Mouse (Mus musculus): ENCODE results near the gene Lrrc4.

Gene Lrrc4

GRCm38 (mm10) chr6:28681521-28682457, 149.8 kb downstream of the Lrrc4 start:
- no peak for DNase-seq (ENCODE audit: extremely low read depth, insufficient read length, low spot score)

DNA sequence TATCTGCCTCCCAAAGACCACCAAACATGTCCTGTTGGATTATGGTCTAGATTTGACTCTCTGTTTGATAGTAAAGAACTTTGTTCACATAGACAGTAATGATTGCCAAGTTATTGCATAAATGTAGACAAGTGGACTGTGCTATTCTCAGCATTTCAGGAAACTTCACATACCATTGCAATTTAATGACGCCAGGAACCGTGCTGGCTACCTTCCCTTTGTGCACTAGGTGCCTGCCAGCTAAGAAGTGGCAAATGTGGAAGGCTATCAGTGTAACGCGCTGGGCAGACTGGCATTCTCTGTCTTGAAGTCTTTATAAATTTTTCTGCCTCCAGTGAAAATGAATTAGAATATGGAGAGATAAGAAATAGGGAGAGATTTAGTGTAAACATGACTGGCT, 151.0 kb downstream of the Lrrc4 start:
- DNase-seq (ENCODE audit: extremely low read depth, insufficient read length, low spot score): no peak

DNA sequence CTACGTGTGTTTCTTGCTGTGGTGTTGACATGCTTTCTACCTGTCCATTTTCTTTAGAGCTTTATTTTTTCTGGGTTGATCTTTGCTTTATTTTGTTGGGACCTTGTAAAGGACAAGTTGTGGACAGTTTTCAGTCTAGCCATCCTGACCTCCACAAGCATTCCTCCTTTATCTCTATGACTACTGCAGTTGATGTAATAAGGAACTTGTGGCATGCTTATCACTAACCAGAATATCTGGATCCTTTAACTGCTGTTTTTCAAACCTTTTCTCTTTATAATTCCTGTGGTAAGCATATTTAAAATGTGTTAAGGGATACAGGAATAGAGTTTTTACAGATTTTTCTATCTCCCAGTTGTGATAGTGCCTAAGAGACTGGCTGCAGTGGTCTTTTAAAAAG, 152.7 kb downstream of the Lrrc4 start:
- no peak for DNase-seq (ENCODE audit: extremely low read depth, insufficient read length, low spot score)

- DNase-seq (ENCODE audit: extremely low read depth, insufficient read length, low spot score): no peak
Measured at GRCm38 (mm10) chr6:28674686-28675085, 156.9 kb downstream of the Lrrc4 start.

DNA sequence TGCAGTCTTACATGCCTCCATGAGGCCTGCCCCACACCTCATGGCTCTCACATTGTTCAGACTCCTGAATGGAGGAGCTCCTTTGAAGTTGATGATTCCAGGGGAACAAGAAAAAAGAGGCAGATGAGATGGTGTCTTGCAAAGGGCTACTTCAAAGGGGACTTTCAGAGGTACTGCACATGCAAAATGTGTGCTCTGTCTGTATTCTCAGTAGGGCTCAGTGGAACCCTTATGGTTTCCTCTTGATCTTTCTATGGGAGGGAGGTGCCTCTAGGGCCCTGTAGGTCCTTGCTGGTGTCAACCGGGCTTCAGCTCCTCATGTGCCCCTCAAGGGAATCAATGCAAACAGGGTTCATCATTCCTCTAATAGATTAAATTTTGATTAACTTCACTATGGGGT, 159.2 kb downstream of the Lrrc4 start:
- DNase-seq (ENCODE audit: extremely low read depth, insufficient read length, low spot score): no peak

- no peak for DNase-seq (ENCODE audit: extremely low read depth, insufficient read length, low spot score)
Measured at GRCm38 (mm10) chr6:28669251-28669650, 162.3 kb downstream of the Lrrc4 start.

DNA sequence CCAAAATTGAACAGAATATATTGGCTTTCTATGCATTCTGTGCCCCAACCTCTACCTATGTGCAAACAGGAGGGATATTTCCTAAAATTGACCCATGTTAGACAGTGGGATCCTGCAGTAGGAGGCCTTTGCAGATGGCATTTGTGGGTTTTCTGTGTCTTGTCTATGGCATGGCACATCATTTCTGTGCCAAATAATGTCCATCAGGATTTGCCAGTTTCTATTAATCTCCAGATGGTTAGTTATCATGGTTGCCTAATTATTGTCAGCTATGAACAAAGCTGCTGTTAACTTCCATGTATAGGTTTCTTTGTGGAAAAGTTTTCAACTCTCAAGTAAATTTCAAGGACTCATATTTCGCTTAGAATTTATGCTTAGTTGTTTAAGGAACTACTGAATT, 164.0 kb downstream of the Lrrc4 start:
- DNase-seq (ENCODE audit: extremely low read depth, insufficient read length, low spot score): no peak

- no peak for DNase-seq (ENCODE audit: extremely low read depth, insufficient read length, low spot score)
Measured at GRCm38 (mm10) chr6:28664716-28665115, 166.8 kb downstream of the Lrrc4 start.

- DNase-seq (ENCODE audit: extremely low read depth, insufficient read length, low spot score): no peak
Measured at GRCm38 (mm10) chr6:28663670-28664069, 167.9 kb downstream of the Lrrc4 start.

- DNase-seq (ENCODE audit: extremely low read depth, insufficient read length, low spot score): no peak
Measured at GRCm38 (mm10) chr6:28663004-28663403, 168.5 kb downstream of the Lrrc4 start.

GRCm38 (mm10) chr6:28656511-28656910, 175.0 kb downstream of the Lrrc4 start:
- DNase-seq (ENCODE audit: extremely low read depth, insufficient read length, low spot score): no peak

DNA sequence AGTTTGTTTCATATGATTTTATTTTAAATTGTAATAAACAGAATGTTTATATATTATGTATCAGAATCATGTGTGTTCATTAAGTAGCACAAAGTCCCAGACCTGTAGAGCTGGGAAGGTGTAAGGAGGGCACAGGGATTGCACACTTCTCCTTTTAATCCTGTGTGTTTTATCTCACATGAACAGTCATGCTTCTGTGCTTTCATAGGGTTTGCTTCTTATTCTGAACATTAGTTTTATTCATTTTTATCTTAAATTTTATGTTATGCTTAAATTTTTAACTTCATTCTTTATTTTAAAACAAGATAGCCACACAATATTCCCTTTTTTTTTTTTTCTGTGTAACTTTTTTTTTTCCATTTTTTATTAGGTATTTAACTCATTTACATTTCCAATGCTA, 186.3 kb downstream of the Lrrc4 start:
- DNase-seq (ENCODE audit: extremely low read depth, insufficient read length, low spot score): no peak

GRCm38 (mm10) chr6:28642909-28643308, 188.6 kb downstream of the Lrrc4 start:
- no peak for DNase-seq (ENCODE audit: extremely low read depth, insufficient read length, low spot score)

- no peak for DNase-seq (ENCODE audit: extremely low read depth, insufficient read length, low spot score)
Measured at GRCm38 (mm10) chr6:28640088-28640487, 191.5 kb downstream of the Lrrc4 start.

DNA sequence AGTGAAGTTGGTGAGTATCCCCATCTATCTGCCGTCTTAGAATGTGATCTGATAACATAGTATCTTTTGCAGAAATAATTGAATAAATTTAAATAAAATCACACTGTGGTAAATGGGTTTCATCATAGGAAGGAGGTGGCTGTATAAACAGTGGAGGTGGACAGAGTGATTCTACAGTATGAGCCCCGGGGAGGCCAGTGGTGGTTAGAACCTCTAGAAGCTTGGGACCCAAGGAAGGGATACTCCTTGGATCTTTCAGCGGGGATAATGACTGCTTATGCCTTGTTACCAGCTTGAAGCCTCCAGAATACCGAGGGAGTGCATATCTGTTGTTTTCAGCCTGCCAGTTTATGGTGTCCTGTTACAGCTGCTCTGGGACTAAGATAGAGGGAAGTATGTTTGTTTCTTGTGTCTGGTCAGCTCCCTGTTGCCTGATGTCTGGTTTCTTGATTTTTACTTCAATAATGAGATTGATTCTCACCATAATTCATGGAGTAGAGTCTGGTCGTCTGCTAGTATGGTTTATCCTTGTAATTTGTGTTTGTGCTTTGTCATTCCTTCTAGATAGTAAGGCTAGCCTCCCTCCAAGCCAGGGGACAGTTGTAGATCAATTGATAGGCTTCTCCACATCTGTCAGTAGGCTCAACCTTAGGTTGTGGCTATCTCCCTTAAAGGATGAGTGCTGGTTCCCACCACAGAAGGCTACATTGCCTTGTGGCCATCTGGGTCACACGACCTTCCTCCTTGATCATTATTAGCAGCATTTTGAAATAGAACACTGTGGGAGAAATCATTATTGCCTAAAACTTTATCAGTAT, 195.8 kb downstream of the Lrrc4 start:
- no peak for DNase-seq (ENCODE audit: extremely low read depth, insufficient read length, low spot score)

GRCm38 (mm10) chr6:28635092-28635491, 196.5 kb downstream of the Lrrc4 start:
- no peak for DNase-seq (ENCODE audit: extremely low read depth, insufficient read length, low spot score)

DNA sequence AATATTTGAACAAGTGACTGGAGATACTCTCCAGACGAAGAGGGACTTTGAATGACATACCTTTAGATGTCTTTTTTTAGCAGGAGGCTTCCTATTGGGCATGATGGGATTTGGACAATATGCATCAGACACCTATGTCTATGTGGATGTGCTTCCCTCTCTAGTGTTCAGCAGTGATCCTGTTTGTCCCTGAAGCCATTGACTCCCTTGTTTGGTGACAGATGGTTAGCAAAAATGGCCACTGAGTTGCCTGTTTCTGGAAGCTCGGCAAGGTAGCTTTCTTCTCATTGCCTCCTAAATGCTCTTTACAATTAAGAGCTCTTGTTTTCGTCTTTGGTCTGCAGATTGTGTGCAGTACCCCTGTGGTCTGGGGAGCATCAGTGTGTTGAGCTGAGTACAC, 197.9 kb downstream of the Lrrc4 start:
- DNase-seq (ENCODE audit: extremely low read depth, insufficient read length, low spot score): no peak

DNA sequence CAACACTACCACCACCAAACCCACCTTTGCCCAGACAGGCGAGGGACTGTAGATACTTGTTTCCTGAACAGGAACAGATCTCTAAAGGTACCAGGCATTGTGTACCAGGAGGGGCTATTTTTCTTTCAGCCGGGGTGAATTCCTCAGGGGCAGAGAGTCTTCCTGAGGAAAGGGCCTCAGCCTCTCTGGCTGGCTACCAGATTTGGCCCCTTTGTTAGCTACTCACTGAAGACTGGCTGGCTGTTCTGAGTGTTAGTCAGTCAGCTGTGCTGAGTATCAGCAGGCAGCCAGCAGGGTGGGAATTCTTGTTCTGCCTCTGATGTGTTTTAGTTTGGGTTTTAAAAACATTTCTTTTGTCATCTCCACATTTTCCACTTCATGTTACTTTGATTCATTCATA, 198.4 kb downstream of the Lrrc4 start:
- no peak for DNase-seq (ENCODE audit: extremely low read depth, insufficient read length, low spot score)

GRCm38 (mm10) chr6:28630926-28631325, 200.6 kb downstream of the Lrrc4 start:
- DNase-seq (ENCODE audit: extremely low read depth, insufficient read length, low spot score): no peak

DNA sequence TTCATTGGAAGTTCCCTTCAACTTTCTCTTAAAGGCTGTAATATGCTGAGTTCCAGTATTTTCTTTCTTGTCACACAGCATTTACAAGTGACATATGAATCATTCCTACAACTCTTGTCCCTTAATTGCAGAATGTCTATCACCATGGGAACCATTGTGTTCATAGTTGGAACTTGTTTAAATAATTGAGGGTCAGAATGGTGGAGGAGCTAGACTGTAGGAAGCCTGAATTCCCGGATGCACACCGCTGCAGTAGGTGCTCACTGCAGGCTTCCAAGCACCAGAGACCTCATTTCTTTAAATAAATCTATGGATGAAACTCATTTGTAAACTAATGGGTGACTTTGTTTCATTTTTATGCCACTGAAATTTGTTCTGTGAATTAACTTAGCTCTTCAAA, 201.7 kb downstream of the Lrrc4 start:
- no peak for DNase-seq (ENCODE audit: extremely low read depth, insufficient read length, low spot score)

DNA sequence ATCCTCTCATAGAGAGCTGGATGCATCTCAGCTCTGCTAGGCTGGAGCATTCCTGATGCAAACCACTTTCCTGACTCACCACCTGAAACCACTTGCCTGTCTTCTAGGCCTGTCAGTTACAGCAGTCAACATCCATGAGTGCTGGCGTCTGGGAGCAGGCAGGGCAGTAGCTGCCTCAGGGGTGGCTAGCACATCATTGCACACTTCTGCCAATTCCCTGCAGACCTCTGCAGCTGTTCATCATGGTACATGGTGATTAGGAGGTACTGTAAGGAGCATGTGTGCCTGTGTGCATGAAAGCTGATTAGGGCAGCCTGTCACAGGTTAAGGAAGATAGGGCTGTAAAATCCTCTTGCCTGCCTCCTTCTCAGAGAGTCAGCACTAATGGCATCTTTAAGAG, 203.1 kb downstream of the Lrrc4 start:
- DNase-seq (ENCODE audit: extremely low read depth, insufficient read length, low spot score): no peak

- no peak for DNase-seq (ENCODE audit: extremely low read depth, insufficient read length, low spot score)
Measured at GRCm38 (mm10) chr6:28622963-28623362, 208.6 kb downstream of the Lrrc4 start.
